Mouse (Mus musculus) cortical plate, adult 2 months (tissue): ENCODE results near the gene Pax4.

Source experiments
- CTCF ChIP-seq: fragments of 200-500 bp; IDR thresholded peaks from 2 replicates; pipeline ENCODE4 v1.5.1; 2011; ENCODE audit warnings: mild to moderate bottlenecking, control low read depth, low read length; ENCODE audit not compliant: insufficient read depth; ENCODE audit errors: extremely low read depth
- POLR2A ChIP-seq: fragments of 200-500 bp; IDR thresholded peaks from 2 replicates; pipeline ENCODE4 v1.6.1; 2011; ENCODE audit warnings: mild to moderate bottlenecking, low read length, control low read depth; ENCODE audit not compliant: insufficient read depth; ENCODE audit errors: extremely low read depth

- TF ChIP-seq CTCF: no peak
- TF ChIP-seq POLR2A: no peak
These were observed 22.3 kb upstream of the Pax4 start for GRCm38 (mm10) chr6:28471284-28472035.
